Mouse (Mus musculus) stomach, embryonic 15.5 days (tissue): Measurements from ENCODE around the gene Chat. TPM values are rescaled to one million over a fixed set of nuclear protein-coding genes. Genes with fewer than 3 reads are reported as not detected.

Experiments
- ATAC-seq: fragments of 200-750 bp; cut with Nextera tagmentation; 2 replicates; pipeline ENCODE4 v1.8.0; 2017; ENCODE audit warnings: low read depth, moderate number of reproducible peaks, moderate TSS enrichment; ENCODE audit not compliant: insufficient read depth, low FRiP score
- H3K27ac ChIP-seq: fragments of 300-500 bp; sonication (generic); 2 replicates; pipeline ENCODE4 v1.5.1; 2015; ENCODE audit warnings: mild to moderate bottlenecking, inconsistent platforms
- H3K27me3 ChIP-seq: fragments of 300-500 bp; sonication (generic); replicated peaks from 2 replicates; pipeline ENCODE4 v1.6.1; 2015; ENCODE audit warnings: inconsistent platforms
- H3K36me3 ChIP-seq: fragments of 300-500 bp; sonication (generic); 2 replicates; pipeline ENCODE4 v1.6.1; 2015; ENCODE audit warnings: inconsistent platforms
- H3K4me1 ChIP-seq: fragments of 300-500 bp; sonication (generic); 2 replicates; pipeline ENCODE4 v1.6.1; 2015; ENCODE audit warnings: inconsistent platforms
- H3K4me2 ChIP-seq: fragments of 300-500 bp; sonication (generic); 2 replicates; pipeline ENCODE4 v1.6.1; 2015; ENCODE audit warnings: mild to moderate bottlenecking, inconsistent platforms
- H3K4me3 ChIP-seq: fragments of 300-500 bp; sonication (generic); replicated peaks from 2 replicates; pipeline ENCODE4 v1.5.1; 2015; ENCODE audit warnings: inconsistent platforms
- H3K9ac ChIP-seq: fragments of 300-500 bp; sonication (generic); 2 replicates; pipeline ENCODE4 v1.6.1; 2015; ENCODE audit warnings: inconsistent platforms
- H3K9me3 ChIP-seq: fragments of 300-500 bp; sonication (generic); 2 replicates; pipeline ENCODE4 v1.6.1; 2016; ENCODE audit warnings: inconsistent platforms
- WGBS: fragments of 180-500 bp; shearing (Covaris S2); methylation state at CpG from one replicate; pipeline ENCODE4 v1.1.7; 2015; 5-methylcytosine and 5-hydroxymethylcytosine counted together
- polyA plus RNA-seq: library from polyadenylated mRNA; unstranded; fragments of >200 nt; fragmentation: Nextera tagmentation; extraction: Ambion mirVana; gene quantifications from 2 replicates; pipeline ENCODE4 v1.2.1, GENCODE M21; 2015

Chat gene
- 0.68 and 0.91 TPM in 2 replicates for polyA plus RNA-seq

GRCm38 (mm10) chr14:32465889-32466288 lies at the start of gene Chat:
TSS of gene Chat (minus strand) at chr14:32465989.
- Histone ChIP-seq H3K27ac (no peak within 1 kb of the TSS), H3K9ac (no peak within 1 kb of the TSS), H3K36me3 (no peaks in the 10 kb centered on the region), H3K4me2 (peak within 1 kb of the TSS; percentile 69), H3K27me3 (peaks cover 67% of the 10 kb centered on the region), H3K4me3 (peak within 1 kb of the TSS; percentile 34), H3K9me3 (no peaks in the 10 kb centered on the region), H3K4me1 (peaks cover 28% of the 10 kb centered on the region)
- ATAC-seq, result no peak
- 17% methylated on average over 13 of the region's 13 CpGs for WGBS

GRCm38 (mm10) chr14:32513336-32514032 lies 47.7 kb upstream of the Chat start, which contains the start of gene Ercc6:
TSS of gene Ercc6 (plus strand) at chr14:32513521.
- H3K9ac ChIP-seq, result peak within 1 kb of the TSS; percentile 43
- peak within 1 kb of the TSS; percentile 86 for H3K4me2 ChIP-seq
- under 1% methylated on average over 62 of the region's 62 CpGs for WGBS
- ATAC-seq, result peak; percentile 93
- H3K9me3 ChIP-seq, result no peaks in the 10 kb centered on the region
- peak within 1 kb of the TSS; percentile 62 for H3K4me3 ChIP-seq
- H3K4me1 ChIP-seq, result peaks cover 12% of the 10 kb centered on the region
- H3K27me3 ChIP-seq, result no peaks in the 10 kb centered on the region
- H3K27ac ChIP-seq, result peak within 1 kb of the TSS; percentile 55; the same call in 1 of the 2 replicates
- peaks cover 9% of the 10 kb centered on the region; the same call in 1 of the 2 replicates for H3K36me3 ChIP-seq

- peaks cover 12% of the 10 kb centered on the region for H3K4me1 ChIP-seq
- peaks cover 7% of the 10 kb centered on the region; the same call in 1 of the 2 replicates for H3K36me3 ChIP-seq
- H3K4me2 ChIP-seq, result peak overlapping the region; percentile 86
- 40% methylated on average over 9 of the region's 9 CpGs for WGBS
- ATAC-seq, result 0 out of 2 replicates have a peak, but pooled peaks have one; percentile 19
- H3K9me3 ChIP-seq, result no peaks in the 10 kb centered on the region
- H3K9ac ChIP-seq, result 0 out of 2 replicates have a peak overlapping the region, but pooled peaks have one; percentile 43
- peak overlapping the region; percentile 62 for H3K4me3 ChIP-seq
- no peaks in the 10 kb centered on the region for H3K27me3 ChIP-seq
- no peak overlapping the region for H3K27ac ChIP-seq
These were observed 47.1 kb upstream of the Chat start for GRCm38 (mm10) chr14:32512912-32513311.

- no peaks in the 10 kb centered on the region for H3K9me3 ChIP-seq
- no peak overlapping the region for H3K4me3 ChIP-seq
- no peak for ATAC-seq
- H3K4me2 ChIP-seq, result no peak overlapping the region
- H3K4me1 ChIP-seq, result peaks cover 6% of the 10 kb centered on the region
- no peaks in the 10 kb centered on the region for H3K27me3 ChIP-seq
- no peak overlapping the region for H3K27ac ChIP-seq
- no peaks in the 10 kb centered on the region for H3K36me3 ChIP-seq
- 81% methylated on average over 6 of the region's 6 CpGs for WGBS
- no peak overlapping the region for H3K9ac ChIP-seq
These were observed 43.7 kb upstream of the Chat start for GRCm38 (mm10) chr14:32509443-32509961.

GRCm38 (mm10) chr14:32508105-32508835 lies 42.5 kb upstream of the Chat start:
- 47% methylated on average over 10 of the region's 10 CpGs for WGBS
- no peak for ATAC-seq
- H3K4me1 ChIP-seq, result no peaks in the 10 kb centered on the region
- no peak overlapping the region for H3K4me3 ChIP-seq
- no peaks in the 10 kb centered on the region for H3K27me3 ChIP-seq
- H3K36me3 ChIP-seq, result no peaks in the 10 kb centered on the region
- no peaks in the 10 kb centered on the region for H3K9me3 ChIP-seq
- H3K27ac ChIP-seq, result no peak overlapping the region
- H3K4me2 ChIP-seq, result no peak overlapping the region
- no peak overlapping the region for H3K9ac ChIP-seq

- H3K9ac ChIP-seq, result no peak overlapping the region
- H3K4me1 ChIP-seq, result no peaks in the 10 kb centered on the region
- H3K9me3 ChIP-seq, result no peaks in the 10 kb centered on the region
- no peak overlapping the region for H3K4me2 ChIP-seq
- no peaks in the 10 kb centered on the region for H3K27me3 ChIP-seq
- no peak for ATAC-seq
- WGBS, result 79% methylated on average over 4 of the region's 4 CpGs
- no peak overlapping the region for H3K4me3 ChIP-seq
- H3K27ac ChIP-seq, result no peak overlapping the region
- no peaks in the 10 kb centered on the region for H3K36me3 ChIP-seq
These were observed 41.4 kb upstream of the Chat start for GRCm38 (mm10) chr14:32507216-32507615.

GRCm38 (mm10) chr14:32506329-32506728 lies 40.5 kb upstream of the Chat start:
- Histone ChIP-seq H3K9ac (no peak overlapping the region), H3K4me1 (no peaks in the 10 kb centered on the region), H3K27ac (no peak overlapping the region), H3K9me3 (no peaks in the 10 kb centered on the region), H3K27me3 (no peaks in the 10 kb centered on the region), H3K36me3 (no peaks in the 10 kb centered on the region), H3K4me3 (no peak overlapping the region), H3K4me2 (no peak overlapping the region)
- no peak for ATAC-seq
- 86% methylated on average over 10 of the region's 10 CpGs for WGBS

GRCm38 (mm10) chr14:32503897-32504296 lies 38.1 kb upstream of the Chat start:
- no peak for ATAC-seq
- H3K4me2 ChIP-seq, result no peak overlapping the region
- no peaks in the 10 kb centered on the region for H3K27me3 ChIP-seq
- H3K9ac ChIP-seq, result no peak overlapping the region
- no peak overlapping the region for H3K4me3 ChIP-seq
- H3K9me3 ChIP-seq, result no peaks in the 10 kb centered on the region
- H3K4me1 ChIP-seq, result no peaks in the 10 kb centered on the region
- WGBS, result 78% methylated on average over 1 of the region's 1 CpGs
- no peaks in the 10 kb centered on the region for H3K36me3 ChIP-seq
- H3K27ac ChIP-seq, result no peak overlapping the region

GRCm38 (mm10) chr14:32502764-32503688 lies 37.2 kb upstream of the Chat start:
- Histone ChIP-seq H3K9ac (no peak overlapping the region), H3K4me1 (no peaks in the 10 kb centered on the region), H3K9me3 (no peaks in the 10 kb centered on the region), H3K4me2 (no peak overlapping the region), H3K27me3 (no peaks in the 10 kb centered on the region), H3K4me3 (no peak overlapping the region), H3K27ac (no peak overlapping the region), H3K36me3 (no peaks in the 10 kb centered on the region)
- ATAC-seq, result no peak
- 74% methylated on average over 9 of the region's 9 CpGs for WGBS

- Histone ChIP-seq H3K9ac (no peak overlapping the region), H3K27me3 (no peaks in the 10 kb centered on the region), H3K27ac (no peak overlapping the region), H3K4me3 (no peak overlapping the region), H3K4me1 (no peaks in the 10 kb centered on the region), H3K4me2 (no peak overlapping the region), H3K9me3 (no peaks in the 10 kb centered on the region), H3K36me3 (no peaks in the 10 kb centered on the region)
- WGBS, result 67% methylated on average over 2 of the region's 2 CpGs
- ATAC-seq, result no peak
These were observed 35.5 kb upstream of the Chat start for GRCm38 (mm10) chr14:32501303-32501702.

- 0 out of 2 replicates have a peak, but pooled peaks cover 4% of the 10 kb centered on the region for H3K27me3 ChIP-seq
- 0 out of 2 replicates have a peak, but pooled peaks cover 9% of the 10 kb centered on the region for H3K4me1 ChIP-seq
- no peak overlapping the region for H3K4me2 ChIP-seq
- ATAC-seq, result no peak
- no peak overlapping the region for H3K9ac ChIP-seq
- no peaks in the 10 kb centered on the region for H3K36me3 ChIP-seq
- H3K9me3 ChIP-seq, result no peaks in the 10 kb centered on the region
- no peak overlapping the region for H3K27ac ChIP-seq
- no peak overlapping the region for H3K4me3 ChIP-seq
- WGBS, result 64% methylated on average over 8 of the region's 8 CpGs
These were observed 30.5 kb upstream of the Chat start for GRCm38 (mm10) chr14:32496115-32496850.
